Mouse (Mus musculus) forebrain, embryonic 11.5 days (tissue): ENCODE measurements at regions not wholly inside any gene's neighbourhood (a gene's known extent, or its start where the extent isn't known, plus 50 kb on each side); places are given as distances from the start of the nearest gene placed in this dataset.
A peak's percentile ranks its signal among the peaks of the same experiment; 100 is the strongest.

Experiments used
- ATAC-seq: fragments of 200-750 bp; cut with Nextera tagmentation; replicated peaks from 2 replicates; pipeline ENCODE4 v1.8.0; 2017; ENCODE audit warnings: moderate TSS enrichment; ENCODE audit not compliant: low FRiP score
- DNase-seq: peaks from one replicate; pipeline ENCODE4 v3.0.0-alpha.2; 2017; ENCODE audit warnings: low spot score
- H3K27ac ChIP-seq: fragments of 300-500 bp; sonication (generic); 2 replicates; pipeline ENCODE4 v1.5.1; 2014; ENCODE audit warnings: low read depth, low read length
- H3K27me3 ChIP-seq: fragments of 300-500 bp; sonication (generic); 2 replicates; pipeline ENCODE4 v1.6.1; 2014; ENCODE audit warnings: mild to moderate bottlenecking, low read length, mixed read lengths; ENCODE audit not compliant: control insufficient read depth, insufficient read depth
- H3K36me3 ChIP-seq: fragments of 300-500 bp; sonication (generic); 2 replicates; pipeline ENCODE4 v1.6.1; 2014; ENCODE audit warnings: mild to moderate bottlenecking, low read length, moderate library complexity, mixed read lengths; ENCODE audit not compliant: control insufficient read depth, insufficient read depth
- H3K4me1 ChIP-seq: fragments of 300-500 bp; sonication (generic); replicated peaks from 2 replicates; pipeline ENCODE4 v1.6.1; 2014; ENCODE audit warnings: low read length, mixed read lengths; ENCODE audit not compliant: control insufficient read depth, insufficient read depth
- H3K4me2 ChIP-seq: fragments of 300-500 bp; sonication (generic); 2 replicates; pipeline ENCODE4 v1.6.1; 2014; ENCODE audit warnings: low read depth, mild to moderate bottlenecking, low read length, moderate library complexity, mixed read lengths; ENCODE audit not compliant: severe bottlenecking
- H3K4me3 ChIP-seq: fragments of 300-500 bp; sonication (generic); 2 replicates; pipeline ENCODE4 v1.5.1; 2014; ENCODE audit warnings: low read depth, low read length
- H3K9ac ChIP-seq: fragments of 300-500 bp; sonication (generic); 2 replicates; pipeline ENCODE4 v1.6.1; 2014; ENCODE audit warnings: low read length
- H3K9me3 ChIP-seq: fragments of 300-500 bp; sonication (generic); 2 replicates; pipeline ENCODE4 v1.6.1; 2016; ENCODE audit warnings: low read length, mixed read lengths; ENCODE audit not compliant: control insufficient read depth
- WGBS: fragments of 180-500 bp; shearing (Covaris S2); extraction: QIAGEN DNeasy Blood & Tissue Kit; methylation state at CpG from one replicate; pipeline ENCODE4 v1.1.7; 2014; 5-methylcytosine and 5-hydroxymethylcytosine counted together

DNA sequence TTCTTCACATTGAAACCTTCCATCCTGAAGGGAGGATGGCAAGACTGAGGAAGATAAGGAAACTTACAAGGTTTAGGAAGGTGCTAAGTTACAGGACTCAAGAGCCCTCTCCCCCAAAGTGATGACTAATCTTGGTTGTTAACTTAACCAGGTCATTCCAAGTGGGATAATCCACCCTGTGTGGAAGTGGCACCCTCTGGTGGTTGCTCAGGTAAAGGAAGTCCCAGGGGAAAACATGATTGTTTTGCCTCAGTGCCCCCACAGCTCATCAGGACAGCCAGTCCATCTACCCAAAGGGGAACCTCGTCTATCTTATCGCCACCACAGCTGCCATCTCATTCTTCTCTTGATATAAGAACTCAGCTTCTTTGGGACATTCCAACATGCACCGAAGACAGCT lies 244.6 kb upstream of the Npvf start:
- Histone ChIP-seq H3K4me1 (no peaks in the 10 kb centered on the region), H3K27me3 (no peaks in the 10 kb centered on the region), H3K36me3 (no peaks in the 10 kb centered on the region), H3K4me2 (no peak overlapping the region), H3K27ac (no peak overlapping the region), H3K9ac (no peak overlapping the region), H3K4me3 (no peak overlapping the region), H3K9me3 (no peaks in the 10 kb centered on the region)
- no peak for ATAC-seq
- no peak for DNase-seq
- 87% methylated on average over 3 of the region's 3 CpGs for WGBS

DNA sequence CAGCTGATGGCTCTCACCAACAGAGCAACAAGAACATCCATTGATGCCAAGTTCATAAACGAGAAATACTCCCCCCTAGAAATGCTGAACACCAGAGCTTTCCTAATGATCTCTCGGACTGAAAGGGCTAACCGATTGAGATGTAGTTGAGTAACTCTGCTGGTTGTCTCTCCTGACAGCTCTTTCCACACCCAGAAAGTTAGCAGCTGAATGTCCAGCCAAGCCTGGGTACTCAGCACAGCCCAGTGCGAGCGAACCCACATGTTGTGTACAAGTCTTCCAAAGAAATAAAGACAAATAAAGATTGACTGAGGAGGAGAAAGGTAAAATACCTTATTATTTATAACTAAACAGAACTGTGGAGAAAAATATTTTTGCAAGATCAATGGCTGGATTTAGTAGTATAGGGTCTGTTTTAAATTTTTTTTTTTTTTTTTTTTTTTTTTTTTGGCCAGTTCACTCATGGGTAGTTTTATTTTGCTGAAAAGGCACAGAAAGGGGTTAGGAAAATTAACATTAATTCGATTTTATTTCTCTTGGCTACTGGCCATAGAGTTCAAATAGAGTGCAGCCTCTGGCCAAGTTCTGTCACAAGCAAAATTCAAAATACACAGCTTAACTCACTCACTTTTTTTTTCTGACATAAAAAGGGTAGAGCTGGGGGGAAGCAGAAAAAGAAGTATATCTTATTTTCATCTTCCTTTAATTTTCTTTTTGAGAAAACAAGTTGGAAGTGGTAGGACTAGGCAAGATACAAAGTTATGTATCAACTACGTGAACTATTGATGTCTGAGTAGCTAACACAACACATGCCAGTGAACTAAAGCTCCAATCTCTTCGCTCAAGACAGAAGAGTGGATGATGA lies 261.2 kb upstream of the Npvf start:
- H3K36me3 ChIP-seq, result no peaks in the 10 kb centered on the region
- ATAC-seq (no peak), DNase-seq (no peak)
- no peak overlapping the region for H3K9ac ChIP-seq
- H3K27me3 ChIP-seq, result no peaks in the 10 kb centered on the region
- H3K4me2 ChIP-seq, result no peak overlapping the region
- H3K9me3 ChIP-seq, result no peaks in the 10 kb centered on the region
- no peak overlapping the region for H3K27ac ChIP-seq
- no peak overlapping the region for H3K4me3 ChIP-seq
- 85% methylated on average over 8 of the region's 8 CpGs for WGBS
- H3K4me1 ChIP-seq, result no peaks in the 10 kb centered on the region

DNA sequence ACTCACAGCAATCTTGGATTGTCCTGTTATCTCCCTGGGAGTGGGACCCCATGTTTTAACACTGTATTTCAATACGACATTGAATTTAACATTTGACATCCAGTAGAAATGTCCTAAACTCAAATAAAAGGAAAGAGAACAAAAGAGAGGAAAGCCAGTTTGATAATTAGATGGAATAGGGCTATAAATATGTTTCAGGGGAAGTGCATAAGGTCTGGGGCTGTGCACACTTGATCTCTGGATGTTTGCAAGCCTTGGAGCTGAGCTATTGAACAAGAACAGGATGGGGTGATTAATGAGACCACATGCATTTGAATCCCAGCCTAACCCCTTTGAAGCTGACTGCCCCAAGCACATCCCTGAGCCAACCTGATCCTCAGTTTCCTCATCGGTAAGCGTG lies 264.0 kb upstream of the Npvf start:
- Histone ChIP-seq H3K27ac (no peak overlapping the region), H3K9me3 (no peaks in the 10 kb centered on the region), H3K4me1 (no peaks in the 10 kb centered on the region), H3K36me3 (no peaks in the 10 kb centered on the region), H3K4me3 (no peak overlapping the region), H3K4me2 (no peak overlapping the region), H3K9ac (no peak overlapping the region), H3K27me3 (no peaks in the 10 kb centered on the region)
- no peak for ATAC-seq
- 82% methylated on average over 3 of the region's 3 CpGs for WGBS
- no peak for DNase-seq

DNA sequence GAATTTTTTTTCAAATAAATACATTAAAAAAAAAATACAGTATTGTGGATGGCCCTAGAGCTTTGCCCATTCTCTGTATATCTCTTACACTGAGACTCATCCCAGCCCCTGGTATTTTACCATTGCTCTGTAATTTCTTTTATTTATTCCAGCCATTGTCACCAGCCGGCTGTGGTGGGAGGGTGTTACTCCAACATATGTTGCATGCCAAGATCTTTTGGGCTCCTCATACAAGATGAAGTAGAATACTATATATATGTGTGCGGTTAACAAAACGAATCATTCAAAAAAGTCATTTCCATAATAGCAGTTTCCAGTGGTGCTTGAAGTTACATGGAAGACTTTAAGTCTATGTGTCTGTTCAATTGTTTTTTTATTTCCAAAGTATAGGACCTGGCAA lies 268.0 kb upstream of the Npvf start:
- Histone ChIP-seq H3K9me3 (no peaks in the 10 kb centered on the region), H3K9ac (no peak overlapping the region), H3K36me3 (no peaks in the 10 kb centered on the region), H3K4me1 (peaks cover 4% of the 10 kb centered on the region; the same call in 1 of the 2 replicates), H3K27me3 (no peaks in the 10 kb centered on the region), H3K27ac (no peak overlapping the region), H3K4me3 (no peak overlapping the region), H3K4me2 (no peak overlapping the region)
- DNase-seq (no peak), ATAC-seq (no peak)
- 94% methylated on average over 3 of the region's 3 CpGs for WGBS

DNA sequence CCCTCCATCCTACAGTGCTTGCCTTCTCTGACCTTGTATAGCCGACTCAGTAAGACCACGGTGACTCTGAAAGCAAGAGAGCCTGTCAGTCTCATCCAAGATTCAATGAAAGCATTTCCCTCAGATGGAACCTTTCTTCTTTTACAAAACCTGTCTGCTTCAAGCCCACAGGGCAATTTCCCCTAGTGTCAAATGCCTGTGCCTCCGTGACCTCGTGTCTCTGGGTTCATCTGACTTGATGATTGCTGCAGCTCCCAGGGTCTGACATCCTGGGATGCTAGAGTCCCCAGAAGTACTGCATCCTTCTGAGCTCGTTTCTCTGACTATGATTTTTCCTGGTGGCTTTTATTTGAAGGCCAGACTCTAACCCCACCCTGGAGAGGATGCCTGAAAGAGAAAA lies 270.3 kb upstream of the Npvf start:
- no peak overlapping the region for H3K9ac ChIP-seq
- no peak for DNase-seq
- H3K4me2 ChIP-seq, result no peak overlapping the region
- no peaks in the 10 kb centered on the region for H3K9me3 ChIP-seq
- no peak overlapping the region for H3K27ac ChIP-seq
- H3K27me3 ChIP-seq, result no peaks in the 10 kb centered on the region
- no peak overlapping the region for H3K4me3 ChIP-seq
- H3K4me1 ChIP-seq, result peaks cover 4% of the 10 kb centered on the region; the same call in 1 of the 2 replicates
- WGBS, result 52% methylated on average over 5 of the region's 5 CpGs
- H3K36me3 ChIP-seq, result no peaks in the 10 kb centered on the region
- ATAC-seq, result no peak

DNA sequence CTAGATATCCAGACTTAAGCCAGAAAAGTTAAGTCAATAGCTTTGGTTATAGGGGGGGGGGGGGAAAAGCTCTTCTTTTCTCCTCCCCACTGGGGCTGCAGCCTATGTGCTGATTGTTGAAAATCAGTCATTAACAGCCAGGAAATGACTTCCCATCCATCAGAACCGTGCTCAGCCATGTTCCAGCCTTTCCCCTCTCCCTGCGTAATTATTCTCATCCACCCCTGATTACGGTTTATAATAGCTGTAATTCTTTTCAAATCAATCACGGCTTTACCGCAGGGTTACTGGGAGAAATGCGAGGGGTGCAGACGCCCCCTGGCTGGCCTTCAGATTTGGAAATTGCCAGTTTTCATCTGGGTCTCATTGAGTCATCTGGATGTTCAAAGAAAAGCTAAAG lies 270.8 kb upstream of the Npvf start:
- no peak overlapping the region for H3K4me2 ChIP-seq
- no peaks in the 10 kb centered on the region for H3K9me3 ChIP-seq
- 0 out of 2 replicates have a peak overlapping the region, but pooled peaks have one; percentile 18 for H3K27ac ChIP-seq
- DNase-seq, result no peak
- H3K4me3 ChIP-seq, result no peak overlapping the region
- no peaks in the 10 kb centered on the region for H3K36me3 ChIP-seq
- 39% methylated on average over 7 of the region's 7 CpGs for WGBS
- no peaks in the 10 kb centered on the region for H3K27me3 ChIP-seq
- no peak for ATAC-seq
- peaks cover 4% of the 10 kb centered on the region; the same call in 1 of the 2 replicates for H3K4me1 ChIP-seq
- H3K9ac ChIP-seq, result no peak overlapping the region

DNA sequence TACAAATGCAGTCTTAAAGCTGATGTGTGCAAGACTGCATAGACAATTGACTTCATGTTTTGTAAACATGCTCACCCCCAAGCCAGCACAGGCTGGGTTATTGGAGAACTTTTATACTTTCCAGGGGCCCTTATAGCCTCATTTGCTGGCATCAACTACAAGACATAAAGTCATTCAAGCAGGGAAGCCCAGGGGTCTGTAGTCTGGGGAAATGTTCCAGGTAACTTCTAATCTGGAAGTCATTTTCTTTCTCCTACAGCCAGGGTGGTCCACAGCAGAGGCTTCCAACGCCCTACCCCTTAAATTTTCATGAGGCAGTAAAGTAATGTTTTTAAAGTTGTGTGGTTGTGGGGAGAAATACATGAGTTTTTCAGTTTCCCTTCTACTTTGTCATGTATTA lies 272.1 kb upstream of the Npvf start:
- H3K9ac ChIP-seq, result no peak overlapping the region
- H3K4me2 ChIP-seq, result no peak overlapping the region
- no peak overlapping the region for H3K4me3 ChIP-seq
- no peaks in the 10 kb centered on the region for H3K9me3 ChIP-seq
- H3K4me1 ChIP-seq, result peaks cover 4% of the 10 kb centered on the region; the same call in 1 of the 2 replicates
- no peak for DNase-seq
- 75% methylated on average over 1 of the region's 1 CpGs for WGBS
- no peaks in the 10 kb centered on the region for H3K27me3 ChIP-seq
- no peaks in the 10 kb centered on the region for H3K36me3 ChIP-seq
- no peak overlapping the region for H3K27ac ChIP-seq
- no peak for ATAC-seq

DNA sequence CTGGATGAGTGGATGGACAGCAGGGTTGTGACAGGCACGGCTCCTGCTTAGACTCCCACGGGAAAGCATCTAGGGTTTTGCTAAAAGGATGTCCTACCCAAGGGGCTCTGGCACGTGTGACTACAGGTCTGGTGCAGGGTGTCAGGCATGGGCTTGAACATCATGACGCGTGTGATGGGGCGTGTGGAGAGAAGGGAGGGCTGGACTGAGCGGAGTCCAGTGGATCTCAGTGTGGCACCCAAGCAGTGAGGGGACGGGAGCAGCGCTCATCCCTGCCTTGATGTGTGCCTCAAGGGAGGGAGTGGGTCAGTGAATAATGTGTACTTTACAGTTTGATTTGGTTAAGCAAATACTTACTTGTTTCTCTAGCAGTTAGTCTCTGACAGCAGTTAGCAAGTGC lies 275.3 kb upstream of the Npvf start:
- Histone ChIP-seq H3K27me3 (no peaks in the 10 kb centered on the region), H3K4me3 (no peak overlapping the region), H3K4me1 (peaks cover 4% of the 10 kb centered on the region; the same call in 1 of the 2 replicates), H3K4me2 (no peak overlapping the region), H3K9ac (no peak overlapping the region), H3K9me3 (no peaks in the 10 kb centered on the region), H3K36me3 (no peaks in the 10 kb centered on the region), H3K27ac (no peak overlapping the region)
- DNase-seq, result no peak
- 91% methylated on average over 9 of the region's 9 CpGs for WGBS
- ATAC-seq, result no peak

DNA sequence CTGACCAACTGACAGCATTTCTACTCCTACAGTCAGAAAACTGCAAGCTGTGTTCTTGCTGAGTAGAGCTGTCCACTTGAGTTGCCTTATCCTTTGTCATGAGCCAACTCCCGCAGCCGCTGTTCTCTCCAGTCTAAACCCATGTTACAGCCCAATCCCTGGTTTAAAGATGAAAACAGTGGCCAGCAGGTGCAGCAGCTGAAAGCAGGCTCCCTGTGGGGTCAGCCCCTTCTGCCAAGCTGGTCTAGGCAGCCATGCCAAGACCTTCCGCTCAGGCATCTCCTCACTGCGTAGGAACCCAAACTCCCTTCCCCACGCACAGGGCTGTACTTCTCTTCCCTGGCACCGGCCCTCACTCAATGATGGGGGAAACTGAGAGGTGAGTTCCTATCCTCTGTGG lies 279.3 kb upstream of the Npvf start:
- H3K27ac ChIP-seq, result no peak overlapping the region
- no peaks in the 10 kb centered on the region for H3K27me3 ChIP-seq
- no peaks in the 10 kb centered on the region for H3K36me3 ChIP-seq
- 93% methylated on average over 6 of the region's 6 CpGs for WGBS
- H3K4me1 ChIP-seq, result no peaks in the 10 kb centered on the region
- no peak overlapping the region for H3K4me3 ChIP-seq
- no peaks in the 10 kb centered on the region for H3K9me3 ChIP-seq
- no peak overlapping the region for H3K4me2 ChIP-seq
- H3K9ac ChIP-seq, result no peak overlapping the region
- DNase-seq (peak; percentile 35), ATAC-seq (no peak)
